Mouse (Mus musculus) heart, embryonic 16.5 days (tissue): Measurements from ENCODE around the gene Siglece. TPM values are rescaled to one million over a fixed set of nuclear protein-coding genes. Genes with fewer than 3 reads are reported as not detected.
"Not testable (repeated sequence)": the region's sequence is repeated elsewhere in the genome, so short reads cannot be mapped to it uniquely, and the experiment has no call there.

Source experiments
- ATAC-seq: fragments of 200-750 bp; cut with Nextera tagmentation; replicated peaks from 2 replicates; pipeline ENCODE4 v1.8.0; 2017; ENCODE audit warnings: moderate number of reproducible peaks; ENCODE audit not compliant: insufficient read depth, low FRiP score; ENCODE audit errors: extremely low read depth
- H3K27ac ChIP-seq: fragments of 300-500 bp; sonication (generic); 2 replicates; pipeline ENCODE4 v1.5.1; 2014; ENCODE audit warnings: mild to moderate bottlenecking, low read length, control low read depth, moderate library complexity
- H3K27me3 ChIP-seq: fragments of 300-500 bp; sonication (generic); 2 replicates; pipeline ENCODE4 v1.6.1; 2014; ENCODE audit warnings: low read length, mixed read lengths; ENCODE audit not compliant: control insufficient read depth, insufficient read depth
- H3K36me3 ChIP-seq: fragments of 300-500 bp; sonication (generic); 2 replicates; pipeline ENCODE4 v1.6.1; 2014; ENCODE audit not compliant: control insufficient read depth, insufficient read depth
- H3K4me1 ChIP-seq: fragments of 300-500 bp; sonication (generic); 2 replicates; pipeline ENCODE4 v1.6.1; 2014; ENCODE audit warnings: low read length, mixed read lengths; ENCODE audit not compliant: control insufficient read depth, insufficient read depth
- H3K4me2 ChIP-seq: fragments of 300-500 bp; sonication (generic); 2 replicates; pipeline ENCODE4 v1.6.1; 2014; ENCODE audit warnings: low read depth, mild to moderate bottlenecking, control low read depth, low read length
- H3K4me3 ChIP-seq: fragments of 300-500 bp; sonication (generic); 2 replicates; pipeline ENCODE4 v1.5.1; 2014; ENCODE audit warnings: mild to moderate bottlenecking, control low read depth, low read length
- H3K9ac ChIP-seq: fragments of 300-500 bp; sonication (generic); 2 replicates; pipeline ENCODE4 v1.6.1; 2014; ENCODE audit warnings: low read length, control low read depth
- H3K9me3 ChIP-seq: fragments of 300-500 bp; sonication (generic); replicated peaks from 2 replicates; pipeline ENCODE4 v1.6.1; 2016; ENCODE audit warnings: low read length; ENCODE audit not compliant: control insufficient read depth
- WGBS: fragments of 180-500 bp; shearing (Covaris S2); extraction: QIAGEN DNeasy Blood & Tissue Kit; methylation state at CpG from one replicate; pipeline ENCODE4 v1.1.7; 2014; 5-methylcytosine and 5-hydroxymethylcytosine counted together
- polyA plus RNA-seq: library from polyadenylated mRNA; unstranded; fragments of >200 nt; fragmentation: Nextera tagmentation; extraction: Ambion mirVana; gene quantifications from 2 replicates; pipeline ENCODE4 v1.2.1, GENCODE M21; 2015

Siglece gene
- polyA plus RNA-seq, 1 experiment from 2014 or later = 0.62 TPM

DNA sequence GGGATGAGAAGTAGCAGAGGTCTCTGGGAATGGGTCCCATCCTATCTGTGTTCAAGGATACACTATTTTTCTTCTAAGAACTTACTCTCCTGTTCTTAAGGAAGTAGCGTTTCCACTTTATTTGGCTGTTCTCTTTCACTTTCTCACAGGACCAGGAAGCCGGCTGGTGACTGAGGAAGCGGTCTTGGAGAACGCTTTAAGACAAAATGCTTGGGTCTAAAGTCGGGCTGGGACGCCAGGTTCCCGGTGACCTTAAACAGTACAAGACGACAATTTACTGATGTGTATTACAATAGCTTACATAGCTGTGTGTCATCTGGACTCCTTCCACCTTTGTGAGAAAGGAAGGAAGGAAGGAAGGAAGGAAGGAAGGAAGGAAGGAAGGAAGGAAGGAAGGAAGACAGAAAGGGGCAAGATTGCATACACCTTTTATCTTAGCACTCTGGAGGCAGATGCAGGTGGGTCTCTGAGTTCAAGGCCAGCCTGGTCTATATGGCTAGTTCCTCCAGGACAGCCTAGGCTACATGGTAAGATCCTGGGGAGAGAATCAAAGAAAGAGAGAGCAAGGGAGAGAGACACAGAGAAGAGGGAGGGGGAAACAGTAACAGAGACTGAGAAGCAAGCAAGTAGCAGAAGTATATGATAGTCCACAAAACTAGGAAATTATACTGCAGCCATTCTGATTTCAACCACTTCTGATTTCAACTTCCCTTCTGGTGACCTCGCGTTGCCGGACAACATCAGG is 11.3 kb upstream of the Siglece start:
- Histone ChIP-seq H3K27ac (peak overlapping the region; percentile 64), H3K36me3 (peaks cover 14% of the 10 kb centered on the region), H3K9me3 (no peaks in the 10 kb centered on the region), H3K9ac (peak overlapping the region; percentile 54; the same call in 1 of the 2 replicates), H3K4me2 (peak overlapping the region; percentile 91), H3K4me1 (peaks cover 7% of the 10 kb centered on the region), H3K27me3 (no peaks in the 10 kb centered on the region), H3K4me3 (peak overlapping the region; percentile 76)
- whole genome bisulfite sequencing = 66% methylated on average over 11 of the region's 11 CpGs
- no peak for ATAC-seq

DNA sequence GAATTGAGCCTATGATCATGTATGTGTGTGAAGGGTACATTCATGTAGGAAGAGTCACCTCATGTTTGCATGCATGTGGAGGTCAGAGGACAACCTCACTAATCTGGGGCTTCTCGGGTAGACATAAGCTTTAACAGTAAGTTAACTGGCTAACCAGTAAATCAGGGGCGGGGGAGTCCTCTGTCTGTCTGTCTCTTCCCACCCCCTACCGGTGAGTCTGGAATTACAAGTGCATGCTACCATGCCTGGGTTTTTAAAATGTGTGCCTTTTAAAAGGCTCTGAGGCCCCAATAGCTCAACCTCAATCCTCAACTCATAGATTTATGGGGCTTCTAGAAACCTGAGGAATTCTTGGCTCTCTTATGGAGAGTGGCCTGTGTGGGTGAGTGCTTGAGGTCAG is 8.6 kb upstream of the Siglece start:
- H3K27ac ChIP-seq = no peak overlapping the region
- H3K4me3 ChIP-seq = no peak overlapping the region
- H3K4me1 ChIP-seq = peaks cover 7% of the 10 kb centered on the region
- H3K9me3 ChIP-seq = no peaks in the 10 kb centered on the region
- no peak overlapping the region for H3K4me2 ChIP-seq
- no peaks in the 10 kb centered on the region for H3K36me3 ChIP-seq
- no peak overlapping the region for H3K9ac ChIP-seq
- H3K27me3 ChIP-seq = no peaks in the 10 kb centered on the region
- WGBS = 10% methylated on average over 3 of the region's 3 CpGs
- no peak for ATAC-seq

DNA sequence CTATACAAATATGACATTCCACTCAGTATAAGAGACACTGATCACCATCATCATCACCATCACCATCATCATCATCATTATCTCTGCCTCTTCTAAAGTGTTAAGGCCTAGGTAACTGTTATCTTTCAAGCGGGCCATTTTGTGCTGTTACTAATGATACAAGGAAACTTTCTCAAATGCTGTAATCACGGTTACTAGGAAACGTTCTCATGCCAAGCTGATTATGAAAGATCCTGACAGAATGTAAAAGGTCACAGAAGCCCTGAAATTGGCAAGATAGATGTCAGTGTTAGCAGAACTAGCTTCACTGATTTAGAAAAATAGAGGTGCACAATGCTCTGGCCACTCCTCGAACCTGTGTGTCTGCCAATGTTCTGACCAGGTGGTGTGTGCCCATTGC is 7.3 kb upstream of the Siglece start:
- H3K9me3 ChIP-seq, H3K36me3 ChIP-seq, H3K4me2 ChIP-seq, H3K9ac ChIP-seq, H3K27me3 ChIP-seq, ATAC-seq, H3K27ac ChIP-seq, H3K4me3 ChIP-seq, H3K4me1 ChIP-seq: not testable (repeated sequence)
- WGBS = 71% methylated on average over 4 of the region's 4 CpGs

DNA sequence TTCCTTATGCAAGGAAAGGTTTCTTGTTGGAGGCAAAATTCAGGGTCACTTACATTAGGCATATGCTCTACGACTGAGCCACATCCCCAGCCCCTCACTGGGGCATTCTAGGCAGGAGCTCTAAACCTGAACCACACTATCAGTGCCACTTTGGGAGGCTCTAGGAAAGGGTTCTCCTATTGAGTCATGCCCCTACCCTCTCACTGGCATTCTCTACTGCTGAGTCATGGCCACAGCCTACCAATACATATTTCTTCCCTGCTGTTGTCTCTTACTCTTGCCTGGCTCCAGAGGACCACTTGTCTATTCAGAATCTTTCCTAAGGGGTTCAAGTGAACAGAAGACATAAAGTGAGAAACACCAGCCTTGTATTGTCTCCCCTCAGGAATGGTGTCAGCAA is 2.8 kb upstream of the Siglece start:
- no peak overlapping the region for H3K4me2 ChIP-seq
- H3K27ac ChIP-seq = no peak overlapping the region
- no peak overlapping the region for H3K9ac ChIP-seq
- no peaks in the 10 kb centered on the region for H3K9me3 ChIP-seq
- no peak for ATAC-seq
- H3K4me1 ChIP-seq = no peaks in the 10 kb centered on the region
- WGBS = 84% methylated on average over 1 of the region's 1 CpGs
- H3K4me3 ChIP-seq = no peak overlapping the region
- no peaks in the 10 kb centered on the region for H3K36me3 ChIP-seq
- H3K27me3 ChIP-seq = no peaks in the 10 kb centered on the region

DNA sequence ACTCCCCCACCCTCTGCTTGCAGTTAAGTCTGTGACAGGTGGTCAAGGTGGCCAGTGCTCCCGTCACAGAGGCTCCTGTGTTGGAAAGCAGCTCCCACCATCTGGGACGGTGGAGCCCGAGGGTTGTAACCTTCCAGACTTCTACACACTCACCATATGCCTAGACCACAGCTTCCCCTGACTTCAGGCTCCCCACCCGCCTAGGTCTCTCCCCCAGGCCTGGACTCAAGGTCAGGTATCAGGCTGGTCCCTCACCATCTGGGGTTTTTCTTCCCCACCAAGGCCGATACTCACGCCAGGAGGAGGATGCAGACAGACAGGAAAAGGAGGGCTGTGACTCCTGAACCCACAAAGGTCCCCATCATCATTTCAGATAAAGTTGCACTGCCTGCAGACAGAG is 3.7 kb downstream of the Siglece start:
- WGBS = 49% methylated on average over 6 of the region's 6 CpGs
- Histone ChIP-seq H3K9ac (no peak overlapping the region), H3K4me2 (no peak overlapping the region), H3K4me3 (no peak overlapping the region), H3K27me3 (no peaks in the 10 kb centered on the region), H3K36me3 (no peaks in the 10 kb centered on the region), H3K4me1 (no peaks in the 10 kb centered on the region), H3K27ac (no peak overlapping the region), H3K9me3 (peaks cover 5% of the 10 kb centered on the region)
- no peak for ATAC-seq

DNA sequence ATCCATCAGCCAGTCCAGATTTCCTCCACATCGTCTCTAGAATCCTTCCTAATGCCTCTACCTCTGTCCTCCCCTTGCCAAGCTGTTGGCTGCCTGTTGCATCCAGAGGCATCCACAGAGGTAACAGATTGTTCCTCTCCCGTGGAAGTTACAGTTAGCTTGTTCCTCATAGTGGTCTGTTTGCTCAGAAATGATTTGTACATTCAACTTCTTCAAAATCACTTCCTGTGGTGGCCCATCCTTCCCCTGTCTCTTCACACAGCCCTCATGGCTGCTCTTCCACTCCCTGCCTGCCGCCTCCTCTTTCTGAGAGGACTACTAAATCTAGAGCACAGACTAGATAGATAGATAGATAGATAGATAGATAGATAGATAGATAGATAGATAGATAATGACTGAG is 5.4 kb downstream of the Siglece start:
- Histone ChIP-seq H3K4me3 (no peak overlapping the region), H3K36me3 (no peaks in the 10 kb centered on the region), H3K9me3 (peaks cover 5% of the 10 kb centered on the region), H3K9ac (no peak overlapping the region), H3K4me1 (no peaks in the 10 kb centered on the region), H3K4me2 (no peak overlapping the region), H3K27ac (no peak overlapping the region), H3K27me3 (no peaks in the 10 kb centered on the region)
- no peak for ATAC-seq
- WGBS = 65% methylated on average over 3 of the region's 3 CpGs

DNA sequence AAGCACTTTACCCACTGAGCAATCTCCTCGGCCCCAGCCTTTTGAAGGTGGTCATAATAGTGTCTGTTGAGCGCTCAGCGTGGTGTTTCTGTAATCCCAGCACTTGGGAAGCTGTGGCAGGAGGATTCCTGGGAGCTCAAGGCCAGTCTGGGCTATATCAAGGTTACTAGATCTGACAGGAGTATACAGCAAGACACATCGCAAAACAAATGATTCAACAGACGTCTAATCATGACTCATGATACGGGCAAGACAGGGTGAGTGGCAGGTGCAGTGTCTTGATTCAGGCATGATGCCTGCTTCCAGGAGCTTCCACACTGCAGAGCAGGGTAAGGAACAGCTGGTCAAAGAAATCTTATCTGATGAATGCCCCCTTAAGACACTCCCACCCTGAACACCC is 7.3 kb downstream of the Siglece start:
- WGBS = 72% methylated on average over 6 of the region's 6 CpGs
- peaks cover 5% of the 10 kb centered on the region for H3K9me3 ChIP-seq
- H3K4me3 ChIP-seq = no peak overlapping the region
- H3K9ac ChIP-seq = no peak overlapping the region
- H3K27ac ChIP-seq = no peak overlapping the region
- no peak overlapping the region for H3K4me2 ChIP-seq
- ATAC-seq = no peak
- no peaks in the 10 kb centered on the region for H3K36me3 ChIP-seq
- H3K4me1 ChIP-seq = no peaks in the 10 kb centered on the region
- no peaks in the 10 kb centered on the region for H3K27me3 ChIP-seq

DNA sequence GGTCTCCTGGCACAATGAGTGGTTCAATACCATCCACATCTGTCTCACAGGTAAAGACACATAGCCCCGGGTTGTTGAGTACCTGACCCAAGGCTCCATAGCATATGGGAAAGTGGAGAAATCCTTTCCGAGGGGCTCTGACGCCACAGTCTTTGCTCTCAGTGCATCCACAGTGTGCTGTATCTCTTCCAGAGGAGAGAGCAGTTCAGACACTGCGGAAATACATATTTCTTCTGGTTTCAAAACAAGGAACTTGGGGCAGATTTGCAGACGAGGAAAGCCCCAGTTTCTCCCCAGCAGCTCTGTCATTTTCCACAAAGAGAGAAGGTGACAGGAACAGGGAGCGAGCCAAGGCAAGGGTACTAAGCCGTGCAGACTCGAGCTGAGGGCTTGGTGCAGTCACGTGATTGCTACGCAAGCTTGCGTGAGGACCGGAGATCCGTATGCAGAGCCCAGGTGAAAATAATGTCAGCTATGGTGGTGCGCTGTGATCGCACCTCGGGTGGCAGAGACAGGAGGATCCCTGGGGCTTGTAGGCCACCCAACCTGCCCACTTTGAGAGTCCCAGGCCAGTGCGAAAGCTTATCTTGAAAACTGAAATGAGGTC is 16.8 kb downstream of the Siglece start:
- H3K36me3 ChIP-seq = no peaks in the 10 kb centered on the region
- H3K9ac ChIP-seq = no peak overlapping the region
- no peaks in the 10 kb centered on the region for H3K4me1 ChIP-seq
- H3K4me2 ChIP-seq = no peak overlapping the region
- no peaks in the 10 kb centered on the region for H3K27me3 ChIP-seq
- H3K4me3 ChIP-seq = no peak overlapping the region
- 65% methylated on average over 17 of the region's 17 CpGs for whole genome bisulfite sequencing
- H3K27ac ChIP-seq = no peak overlapping the region
- ATAC-seq = no peak
- H3K9me3 ChIP-seq = no peaks in the 10 kb centered on the region; the same call in 1 of the 2 replicates

DNA sequence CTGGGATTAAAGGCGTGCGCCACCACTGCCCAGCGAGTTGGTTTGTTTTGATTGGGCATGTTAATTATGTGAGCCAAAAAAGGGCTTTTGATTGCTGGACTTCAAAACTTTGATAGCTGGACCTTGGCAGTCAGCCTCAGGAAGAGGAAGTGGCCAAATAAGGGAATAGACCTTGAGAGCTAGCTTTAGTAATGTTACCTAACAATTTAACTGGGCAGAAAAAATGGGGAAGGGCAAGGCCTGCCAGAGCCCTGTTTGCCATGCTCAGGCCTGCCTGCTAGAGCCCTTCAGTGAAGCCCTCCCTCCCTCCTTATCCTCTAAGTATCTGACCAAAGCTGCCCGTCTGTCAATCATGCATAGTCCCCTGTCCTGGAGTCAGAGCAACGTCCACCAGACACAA is 17.4 kb downstream of the Siglece start:
- Histone ChIP-seq H3K4me1 (no peaks in the 10 kb centered on the region), H3K36me3 (no peaks in the 10 kb centered on the region), H3K27me3 (no peaks in the 10 kb centered on the region), H3K27ac (no peak overlapping the region), H3K9ac (no peak overlapping the region), H3K4me3 (no peak overlapping the region), H3K9me3 (no peaks in the 10 kb centered on the region; the same call in 1 of the 2 replicates), H3K4me2 (no peak overlapping the region)
- 64% methylated on average over 5 of the region's 5 CpGs for WGBS
- no peak for ATAC-seq
